Mouse (Mus musculus) B cell, adult 2 months (primary cell): ENCODE data around the gene Kctd20.
"Not testable (repeated sequence)": the region's sequence is repeated elsewhere in the genome, so short reads cannot be mapped to it uniquely, and the experiment has no call there.

ENCODE experiments used
- DNase-seq, 2 experiments: peaks; one replicate each; pipeline ENCODE4 v3.0.0; 2022

Kctd20 gene

DNA sequence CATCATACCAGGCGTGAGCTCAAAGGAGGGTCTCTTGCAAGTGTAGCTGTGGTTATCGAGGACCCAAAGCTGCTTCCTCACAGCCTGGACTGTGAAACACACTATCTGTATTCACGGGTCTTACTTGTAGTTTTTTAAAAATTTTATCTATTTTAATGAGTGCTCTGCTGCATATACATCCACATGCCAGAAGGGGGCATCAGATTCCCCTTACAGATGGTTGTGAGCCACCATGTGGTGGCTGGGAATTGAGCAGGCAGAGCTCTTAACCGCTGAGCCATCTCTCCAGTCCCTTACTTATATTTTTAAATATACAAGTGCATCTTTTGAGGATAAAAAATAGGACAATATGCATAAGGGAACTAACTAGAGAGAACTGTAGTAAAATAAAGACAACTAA is 36.0 kb downstream of the Kctd20 start:
- DNase-seq = peak; percentile 70 to 72

DNA sequence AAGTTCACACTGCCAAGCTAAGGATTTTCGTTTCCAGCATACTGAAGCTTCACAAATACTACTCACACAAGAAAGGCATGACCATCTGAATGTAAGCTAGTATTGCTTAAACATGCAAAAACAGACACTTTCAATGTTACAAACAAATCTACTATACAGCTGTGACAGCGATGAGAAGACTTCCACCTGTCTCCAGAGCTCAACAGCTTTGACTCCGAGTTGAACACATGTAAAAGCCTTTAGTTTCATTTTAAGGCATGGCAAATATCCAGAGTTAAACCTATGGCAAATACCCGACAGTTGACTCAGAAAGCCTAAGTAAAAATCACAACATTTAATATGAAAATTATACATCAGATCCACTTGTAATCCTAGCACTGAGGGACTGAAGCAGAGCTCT is 36.5 kb downstream of the Kctd20 start:
- DNase-seq = no peak

DNA sequence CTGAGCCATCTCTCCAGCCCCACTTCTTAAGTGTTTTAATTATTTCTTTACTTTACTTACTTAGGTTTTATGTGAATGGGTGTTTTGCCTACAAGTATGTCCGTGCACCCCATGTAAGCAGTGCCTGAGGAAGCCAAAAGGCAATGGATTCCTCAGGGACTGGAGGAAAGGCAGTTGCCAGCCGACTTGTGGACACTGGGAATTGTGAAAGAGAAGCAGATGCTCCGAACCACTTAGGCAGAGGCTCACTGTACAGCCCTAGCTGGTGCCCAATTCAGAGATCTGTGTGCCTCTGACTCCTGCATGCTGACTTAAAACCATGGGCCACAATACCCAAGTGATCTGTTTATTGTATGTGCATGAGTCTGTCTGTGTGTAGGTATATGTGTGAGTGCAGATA is 37.2 kb downstream of the Kctd20 start:
- DNase-seq = no peak

DNA sequence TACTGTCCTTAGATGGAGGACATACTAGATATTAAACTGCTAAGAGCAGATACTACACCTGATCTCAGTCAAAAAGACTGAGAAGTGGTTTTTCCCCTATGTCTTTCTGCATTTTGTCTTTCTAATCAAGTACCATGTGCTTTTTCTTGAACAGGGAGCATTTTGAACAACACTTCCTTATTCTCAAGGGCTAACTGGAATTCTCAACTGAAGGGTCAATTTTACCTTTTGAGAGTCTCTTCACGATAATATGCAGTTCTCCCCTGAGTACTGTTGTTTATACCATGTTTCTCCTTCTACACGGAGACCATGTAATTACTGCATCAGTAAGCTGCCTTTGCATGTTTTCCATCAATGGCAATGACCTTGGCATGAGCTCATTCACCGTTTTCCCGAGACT is 38.3 kb downstream of the Kctd20 start:
- DNase-seq = no peak

DNA sequence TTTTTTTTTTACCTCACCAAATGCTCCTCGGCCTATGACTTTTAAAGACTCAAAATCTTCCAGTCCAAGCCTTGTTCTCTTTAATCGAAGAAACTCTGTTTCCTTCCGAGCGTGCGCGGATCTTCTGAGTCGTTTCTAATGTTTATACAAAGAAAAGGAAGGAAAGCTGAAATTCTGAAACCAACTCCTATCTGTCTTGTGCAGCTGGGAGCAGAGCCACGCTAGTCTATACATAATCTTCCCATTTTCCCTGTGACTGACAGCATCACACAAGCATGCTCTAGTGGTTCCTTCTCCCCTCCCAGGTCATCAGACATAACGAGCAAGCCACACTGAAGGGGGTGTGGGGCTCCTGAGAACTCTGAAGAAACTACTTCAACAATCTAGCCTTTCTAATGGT is 39.5 kb downstream of the Kctd20 start:
- no peak for DNase-seq

DNA sequence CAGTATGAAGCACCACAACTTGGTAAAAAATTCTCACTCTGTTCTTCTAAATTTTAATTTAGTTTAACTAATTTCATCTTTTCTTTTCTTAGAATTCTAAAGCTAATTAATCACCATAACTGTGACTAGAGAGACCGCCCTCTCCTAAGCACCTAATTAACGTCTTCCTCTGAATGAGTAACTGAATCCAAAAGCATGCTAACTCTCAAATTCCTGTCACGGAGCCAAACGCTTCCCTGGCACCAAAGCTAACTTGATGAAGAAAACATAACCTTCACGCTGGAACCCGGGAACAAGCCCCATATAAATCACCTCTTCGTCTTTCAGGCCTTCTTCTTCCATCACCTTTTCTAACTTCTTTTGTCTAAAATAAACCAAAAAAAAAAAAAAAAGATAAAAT is 40.4 kb downstream of the Kctd20 start:
- DNase-seq = no peak

DNA sequence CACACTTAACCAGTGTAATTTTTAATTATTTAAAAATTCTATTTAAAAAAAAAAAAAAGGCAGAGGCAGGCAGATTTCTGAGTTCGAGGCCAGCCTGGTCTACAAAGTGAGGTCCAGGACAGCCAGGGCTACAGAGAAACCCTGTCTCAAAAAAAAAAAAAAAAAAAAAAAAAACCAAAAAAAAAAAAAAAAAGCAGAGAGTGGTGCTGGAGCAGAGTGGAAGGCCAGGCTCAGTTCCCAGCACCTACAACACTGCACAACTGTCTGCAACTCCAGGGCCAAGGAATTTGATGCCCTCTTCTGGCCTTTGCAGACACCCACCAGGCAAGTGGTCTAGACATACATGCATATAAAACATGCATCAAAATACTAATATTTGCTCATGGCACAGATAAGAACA is 41.3 kb downstream of the Kctd20 start:
- DNase-seq = not testable (repeated sequence)

DNA sequence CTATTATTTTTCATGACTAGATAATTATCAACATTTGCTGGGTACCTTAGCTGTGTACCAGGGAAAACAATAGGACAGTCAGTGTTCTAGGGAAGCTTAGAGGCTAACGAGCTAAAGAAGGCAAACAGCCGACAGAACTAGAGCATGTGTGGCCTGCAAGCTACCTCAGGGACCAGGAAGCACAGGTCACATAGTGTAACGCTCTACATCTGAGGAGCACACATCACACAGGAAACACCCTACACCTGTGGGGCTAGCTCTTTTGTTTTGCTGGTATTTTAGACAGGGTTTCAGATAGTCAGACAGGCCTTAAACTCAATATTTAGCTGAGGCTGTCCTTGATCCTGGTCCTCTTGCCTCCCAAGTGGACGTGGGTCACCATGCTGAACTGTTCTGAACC is 42.9 kb downstream of the Kctd20 start:
- no peak for DNase-seq

DNA sequence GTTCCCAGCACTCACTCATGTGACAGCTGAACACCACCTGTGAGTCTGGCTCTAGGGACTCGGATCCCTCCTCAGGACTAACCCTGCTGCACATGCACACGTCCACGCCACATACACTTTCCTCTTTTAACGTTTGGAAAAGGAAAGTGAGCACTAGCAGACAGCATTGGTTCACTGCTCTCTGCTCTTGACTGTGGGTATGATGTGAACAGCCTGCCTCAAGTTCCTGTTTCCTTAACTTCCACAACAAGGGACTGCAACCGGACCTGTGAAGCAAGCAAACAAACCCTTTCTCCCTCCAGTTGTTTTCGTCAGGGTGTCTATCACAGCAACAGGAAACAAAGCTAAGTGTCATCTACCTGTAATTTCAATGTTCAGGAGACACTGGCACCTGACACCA is 48.7 kb downstream of the Kctd20 start:
- peak; percentile 19 to 32 for DNase-seq

DNA sequence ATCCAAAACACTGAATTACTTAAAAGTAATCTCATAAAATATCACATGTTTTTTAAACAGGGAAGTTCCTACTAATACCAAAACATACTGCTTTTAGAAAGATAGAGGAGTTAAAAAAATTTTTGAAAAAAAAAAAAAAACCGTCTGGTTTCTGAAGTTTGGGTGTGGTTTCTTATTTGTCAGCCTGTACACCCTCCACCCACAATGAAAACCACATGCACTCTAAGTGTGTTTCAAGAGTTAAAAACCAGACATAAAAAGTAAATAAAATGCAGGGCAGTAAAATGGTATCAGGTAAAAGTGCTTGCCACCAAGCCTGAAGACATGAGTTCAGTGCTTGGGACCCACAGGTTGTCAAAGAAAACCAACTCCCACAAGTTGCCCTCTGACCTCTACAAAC is 52.0 kb downstream of the Kctd20 start:
- no peak for DNase-seq

DNA sequence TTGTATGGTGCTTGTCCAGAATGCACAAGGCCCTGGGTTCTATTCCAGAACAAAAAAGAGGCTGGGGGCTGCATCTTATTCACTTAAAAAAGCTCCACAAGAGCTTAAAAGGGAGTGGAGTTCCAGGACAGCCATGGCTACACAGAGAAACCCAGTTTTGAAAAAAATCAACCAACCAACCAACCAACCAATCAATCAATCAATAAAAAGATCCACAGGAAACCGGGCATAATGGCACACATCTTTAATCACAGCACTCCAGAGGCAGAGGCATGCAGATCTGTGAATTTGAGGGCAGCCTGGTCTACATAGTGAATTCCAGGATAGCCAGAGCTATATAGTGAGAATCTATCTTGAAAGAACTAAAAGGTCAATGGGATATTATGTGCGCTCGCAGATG is 53.3 kb downstream of the Kctd20 start:
- no peak for DNase-seq

DNA sequence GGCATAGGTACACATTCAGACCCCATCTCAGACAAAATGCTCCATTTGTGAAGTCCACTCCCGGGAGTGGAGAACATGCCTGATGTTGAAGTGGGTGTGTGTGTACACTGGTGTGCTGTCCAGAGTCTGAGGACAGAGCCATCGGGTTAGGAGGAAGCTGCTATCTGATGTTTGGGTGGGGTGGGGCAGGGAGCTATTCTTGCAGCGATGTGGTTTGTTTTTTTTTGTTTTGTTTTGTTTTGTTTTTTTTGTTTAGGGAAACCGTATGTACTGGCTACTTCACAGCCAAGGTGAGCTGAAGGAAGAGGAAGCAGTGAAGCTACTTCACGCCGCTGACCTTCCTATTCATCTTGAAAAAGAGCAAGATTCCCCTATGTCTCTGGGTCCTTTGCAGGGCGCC is 55.1 kb downstream of the Kctd20 start:
- DNase-seq = peak; percentile 8 to 20

DNA sequence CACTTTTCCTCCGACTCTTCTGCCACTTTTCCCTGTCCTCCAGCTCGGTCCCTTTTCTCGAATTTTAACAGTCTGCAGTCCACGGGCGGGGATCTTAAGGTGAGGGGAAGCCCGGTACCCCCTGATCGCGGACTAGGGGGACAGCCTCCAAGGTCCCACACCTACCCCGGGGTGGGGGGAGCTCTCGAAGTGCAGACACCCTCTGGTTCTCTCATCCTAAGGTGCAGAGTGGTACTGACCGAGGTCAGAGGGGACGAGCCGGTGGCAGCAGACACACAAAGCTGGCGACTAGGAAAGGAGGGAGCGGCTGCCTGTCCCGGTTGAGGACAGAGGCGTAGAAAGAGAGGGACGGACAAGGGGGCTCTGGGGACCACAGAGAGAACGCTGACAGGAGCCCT is 55.5 kb downstream of the Kctd20 start:
- DNase-seq = no peak

DNA sequence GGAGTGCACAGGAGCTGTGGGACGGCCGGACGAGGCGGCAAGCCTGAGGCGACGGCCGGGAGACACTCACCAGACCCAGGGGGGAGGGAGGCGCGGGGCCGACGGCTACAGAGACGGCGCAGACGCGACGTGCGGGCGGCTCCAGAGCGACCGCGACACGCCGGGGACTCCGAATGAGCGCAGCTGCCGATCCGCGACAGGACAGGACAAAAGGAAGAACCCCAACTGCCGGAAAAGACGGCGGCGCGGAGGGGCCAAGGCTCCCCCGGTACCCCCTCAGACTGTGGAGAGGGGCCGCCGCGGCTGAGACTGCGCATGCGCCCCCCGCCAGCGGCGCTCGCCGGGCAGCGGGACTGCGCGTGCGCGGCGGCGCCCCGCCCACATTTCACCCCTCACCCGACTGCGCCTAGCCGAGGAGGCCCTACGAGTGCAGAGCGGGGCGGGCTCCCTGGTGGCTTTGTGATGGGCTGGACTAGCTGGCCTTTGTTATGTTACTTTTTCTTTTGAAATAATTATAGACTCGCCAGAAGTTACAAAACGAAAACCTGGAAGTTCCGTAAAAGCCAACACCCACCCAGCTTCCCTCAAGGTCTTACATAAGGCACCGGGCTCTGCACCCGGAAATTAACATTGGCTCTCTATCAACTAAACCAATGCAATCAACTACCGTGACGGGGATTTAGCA is 56.0 kb downstream of the Kctd20 start, which contains the start of gene Stk38:
Gene Stk38, minus strand, starts transcription at position 355 of the 685 bp plus-strand sequence.
- DNase-seq = peak; percentile 96 to 98

DNA sequence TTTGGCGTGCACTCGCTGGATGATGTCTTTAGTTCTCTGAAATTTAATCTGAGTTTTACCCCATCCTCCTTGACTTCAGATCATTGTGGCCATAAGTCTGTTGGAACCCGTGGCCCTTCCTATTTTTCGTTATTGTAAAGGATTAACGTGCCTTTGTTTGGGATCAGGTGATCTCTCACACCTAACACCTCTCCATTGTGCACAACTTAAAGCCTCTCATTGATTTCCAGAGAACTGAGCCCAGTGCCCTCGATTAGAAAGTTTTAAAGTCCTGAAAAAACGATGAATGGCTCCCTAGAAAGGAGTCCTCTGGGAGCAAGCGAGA is 56.5 kb downstream of the Kctd20 start:
- DNase-seq = no peak

DNA sequence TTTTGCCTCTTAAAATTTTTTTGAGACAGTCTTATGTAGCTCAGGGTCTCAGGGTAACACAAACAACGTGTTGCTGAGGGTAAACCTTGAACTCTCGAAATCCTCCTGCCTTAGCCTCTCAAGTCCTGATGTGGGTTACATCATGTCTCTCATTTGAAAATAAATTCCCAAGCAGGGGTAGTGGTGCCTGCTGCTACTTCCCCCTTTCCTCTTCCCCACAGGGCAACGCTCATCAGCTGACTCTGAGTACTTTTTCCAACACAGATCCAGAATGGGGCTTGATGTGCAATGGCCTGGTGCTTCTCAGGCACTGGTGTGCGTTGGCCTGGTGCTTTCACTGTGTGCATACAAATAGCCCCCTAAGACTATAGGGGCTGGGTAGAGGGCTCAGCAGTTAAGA is 57.4 kb downstream of the Kctd20 start:
- DNase-seq = no peak

DNA sequence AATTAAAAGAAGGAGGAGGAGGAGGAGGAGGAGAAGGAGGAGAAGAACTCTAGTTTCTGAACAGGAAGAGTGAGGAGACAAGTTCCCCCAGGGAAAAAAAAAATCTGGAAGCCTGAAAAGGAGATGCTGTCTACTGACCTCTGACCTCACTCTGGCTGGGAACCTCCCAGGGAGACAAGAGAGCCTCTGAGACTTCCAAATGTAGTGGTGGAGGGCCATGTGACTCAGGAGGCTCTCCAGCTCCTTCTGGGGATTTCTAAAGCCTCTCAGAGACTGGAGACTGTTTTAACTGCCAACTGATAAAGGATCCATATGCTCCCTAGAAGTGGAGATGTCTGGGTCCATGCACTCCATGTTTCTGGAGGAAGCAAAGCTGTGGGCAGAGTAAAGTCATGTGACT is 62.5 kb downstream of the Kctd20 start:
- DNase-seq = no peak

DNA sequence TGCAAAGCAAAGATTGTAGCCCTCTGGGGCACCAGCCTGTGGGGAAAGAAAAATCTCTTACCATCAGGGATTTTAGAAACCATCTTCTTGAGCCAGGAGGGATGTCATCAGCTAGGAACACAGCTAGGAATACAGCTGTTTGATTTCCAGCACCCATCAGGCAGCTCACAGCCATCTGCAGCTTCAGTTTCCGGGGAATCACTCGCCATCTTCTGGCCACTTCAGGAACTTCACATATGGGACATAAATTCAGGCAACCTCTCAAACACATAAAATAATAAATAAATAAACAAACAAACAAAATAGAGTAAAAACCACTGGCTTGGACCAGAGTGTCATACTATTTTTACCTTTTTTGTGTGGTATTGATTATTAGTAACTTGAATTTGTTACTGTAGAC is 63.9 kb downstream of the Kctd20 start:
- peak; percentile 78 to 80 for DNase-seq

DNA sequence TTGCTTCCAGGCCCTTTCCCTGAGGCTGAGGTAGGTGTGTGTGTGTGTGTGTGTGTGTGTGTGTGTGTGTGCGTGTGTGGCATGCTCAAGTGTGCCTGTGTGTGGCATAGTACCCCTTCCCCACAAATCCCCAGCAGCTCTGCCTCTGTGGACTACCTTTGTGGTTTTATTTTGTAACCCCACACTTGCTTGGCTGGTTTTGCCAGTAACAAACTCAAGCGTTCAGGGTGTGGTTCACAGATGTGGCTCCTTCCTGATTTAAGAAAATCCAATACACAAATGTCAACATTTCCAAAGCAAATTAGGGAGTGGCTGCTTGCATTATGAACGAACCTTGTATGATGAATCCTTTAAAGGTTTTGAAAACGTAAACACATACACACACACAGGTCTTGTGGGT is 65.0 kb downstream of the Kctd20 start:
- no peak for DNase-seq

DNA sequence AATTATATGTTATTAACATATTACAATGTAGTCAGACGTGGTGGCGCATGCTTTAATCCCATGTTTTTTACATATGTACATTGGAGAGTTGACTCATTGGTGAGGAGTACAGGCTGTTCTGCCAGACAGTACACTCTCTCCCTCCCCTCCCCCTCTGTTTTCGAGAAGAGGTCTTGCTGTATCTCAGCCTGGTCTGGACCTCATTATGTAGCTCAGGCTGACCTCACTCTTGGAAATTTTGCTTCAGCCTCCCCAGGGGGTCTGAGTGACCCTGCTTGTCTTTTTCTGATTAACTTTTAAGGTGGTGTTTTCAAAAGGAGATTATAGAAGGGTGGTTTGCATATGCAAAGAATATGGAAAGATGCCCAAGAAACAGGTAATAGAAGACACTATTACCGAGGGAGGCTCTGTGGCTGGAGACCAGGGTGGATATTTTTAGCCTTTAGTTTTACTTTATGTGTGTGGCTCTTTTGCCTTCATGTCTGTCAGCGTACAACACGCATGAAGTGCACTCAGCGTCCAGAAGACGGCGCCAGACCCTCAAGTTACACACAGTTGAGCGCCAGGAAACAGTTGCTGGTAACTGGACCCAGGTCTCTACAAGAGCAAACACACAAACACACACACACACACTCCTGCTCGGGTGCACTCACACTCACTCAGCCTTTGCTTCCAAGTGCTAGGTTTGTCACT is 66.7 kb downstream of the Kctd20 start:
- peak; percentile 41 to 46 for DNase-seq
